Mouse (Mus musculus) left cerebral cortex, adult 11 months (tissue): ENCODE data around the gene Riox2.
A peak's percentile ranks its signal among the peaks of the same experiment; 100 is the strongest.
"Not testable (repeated sequence)": the region's sequence is repeated elsewhere in the genome, so short reads cannot be mapped to it uniquely, and the experiment has no call there.

Experiments
- DNase-seq: peaks from one replicate; pipeline ENCODE4 v3.0.0; 2022; ENCODE audit warnings: low spot score

Riox2 gene

DNA sequence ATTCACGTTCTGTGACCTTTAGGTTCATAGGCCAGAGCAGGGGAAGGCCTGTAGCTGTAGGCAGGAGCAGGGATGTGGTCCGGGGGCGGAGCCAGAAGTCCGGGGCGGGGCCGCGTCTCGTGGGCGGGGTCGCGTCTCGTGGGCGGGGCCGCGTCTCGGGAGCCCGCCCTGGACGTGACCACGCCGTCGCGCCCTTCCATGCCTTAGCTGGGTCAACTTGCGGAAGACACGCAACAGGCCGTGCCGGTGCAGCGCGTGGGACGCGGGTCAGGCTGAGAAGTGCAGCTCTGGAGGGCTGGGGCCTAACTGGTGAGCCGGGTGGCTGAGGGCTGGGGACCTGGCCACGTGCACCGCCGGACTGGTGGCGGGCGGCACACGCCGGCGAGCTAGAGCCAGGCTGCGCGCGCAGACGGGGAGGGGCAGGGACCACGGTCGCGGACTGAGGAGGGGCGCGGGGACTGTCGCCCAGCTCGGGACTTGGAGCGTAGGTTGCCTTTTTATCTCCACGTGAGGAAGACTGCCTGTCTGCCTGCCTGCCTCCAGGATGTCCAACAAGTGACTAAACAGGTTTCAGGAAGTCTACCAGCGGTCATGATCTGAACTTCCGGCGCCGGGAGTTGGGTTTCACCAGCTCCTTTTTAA is at the start of gene Riox2:
Gene Riox2, plus strand, starts transcription at position 139 of the 642 bp plus-strand sequence.
- DNase-seq: peak; percentile 50

DNA sequence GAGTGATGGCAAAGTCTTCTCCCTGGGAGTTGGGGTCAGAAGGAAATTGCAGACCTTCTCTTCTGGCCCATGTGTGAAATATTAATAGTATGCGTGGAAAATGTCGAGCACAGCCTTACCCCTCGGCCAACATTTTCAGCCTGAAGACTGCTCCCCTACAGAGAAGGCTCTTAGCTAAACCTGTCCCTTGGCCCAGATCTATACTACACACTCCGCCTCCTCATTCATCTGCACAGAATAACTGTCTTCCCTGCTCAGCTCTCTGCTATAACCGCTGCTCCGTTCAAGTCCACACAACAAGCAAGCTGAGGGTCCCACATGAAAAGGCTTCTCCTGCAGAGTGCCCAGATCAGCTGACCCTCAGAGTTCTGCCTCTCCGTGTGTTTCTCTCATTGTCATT is 43.6 kb upstream of the Riox2 start:
- no peak for DNase-seq

DNA sequence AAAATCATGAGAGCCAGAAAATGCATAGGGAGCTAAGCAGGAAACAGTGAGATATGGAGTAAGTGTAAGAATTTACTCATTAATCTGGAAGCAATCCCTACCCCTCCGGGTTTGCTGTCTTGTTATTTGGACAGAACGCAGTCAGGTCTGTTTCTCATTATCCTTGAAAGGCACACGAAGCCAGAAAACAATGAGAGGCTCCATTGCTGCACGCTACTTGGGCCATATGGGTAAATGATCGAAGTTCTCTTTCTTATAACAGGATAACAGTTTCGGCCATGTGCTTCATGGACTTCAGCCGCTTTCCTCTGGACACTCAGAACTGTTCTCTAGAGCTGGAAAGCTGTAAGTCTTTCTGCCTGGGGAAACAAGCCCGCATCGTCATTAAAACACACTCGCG is 38.4 kb upstream of the Riox2 start:
- DNase-seq: no peak

DNA sequence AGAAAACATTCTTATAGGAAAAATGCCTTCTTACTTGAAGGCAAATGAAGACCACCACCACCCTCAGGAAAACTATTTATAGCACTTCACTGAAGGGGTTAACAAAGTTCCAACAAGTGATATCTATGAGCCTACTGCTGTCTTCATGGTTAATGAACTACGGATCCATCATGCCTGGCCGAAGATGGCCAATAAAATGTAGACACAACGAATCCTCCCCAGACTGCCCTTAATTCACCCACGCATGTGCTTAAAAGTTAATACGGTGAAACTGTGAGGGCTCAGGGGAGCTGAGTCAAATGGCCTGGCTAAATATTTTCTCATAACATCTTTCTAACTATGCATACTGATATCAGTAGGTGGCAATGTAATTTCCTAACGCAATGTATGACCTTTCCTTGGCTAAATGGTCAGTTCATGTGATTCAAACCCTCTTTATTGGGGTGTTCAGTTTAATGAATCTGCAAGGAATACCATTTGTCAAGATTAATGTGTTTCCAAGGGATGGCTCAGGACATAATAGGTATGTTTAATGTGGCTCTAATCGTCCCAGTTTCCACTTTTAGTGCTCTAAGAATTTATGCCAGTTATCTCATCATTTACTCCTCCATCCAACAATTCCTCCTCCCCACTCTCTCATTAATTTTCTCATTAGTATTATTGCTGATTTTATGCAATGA is 26.6 kb upstream of the Riox2 start:
- DNase-seq: no peak

DNA sequence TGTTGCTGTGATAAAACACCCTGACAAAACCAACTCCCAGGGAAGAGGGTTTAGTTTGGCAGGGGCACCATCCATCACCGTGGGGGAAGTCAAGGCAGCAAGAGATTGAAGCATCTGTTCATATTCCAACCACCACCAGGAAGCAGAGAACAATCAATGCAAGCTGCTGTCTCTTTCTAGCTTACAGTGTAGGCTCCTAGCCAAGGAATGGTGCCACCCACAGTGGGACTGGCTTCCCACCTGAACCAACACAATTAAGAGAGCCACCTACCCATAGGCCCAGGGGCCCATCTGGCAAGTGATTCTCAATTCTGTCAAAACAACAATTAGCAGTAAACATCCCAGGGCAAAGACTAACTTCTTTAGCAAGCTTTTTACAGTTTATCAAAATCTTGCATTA is 23.4 kb upstream of the Riox2 start:
- no peak for DNase-seq

DNA sequence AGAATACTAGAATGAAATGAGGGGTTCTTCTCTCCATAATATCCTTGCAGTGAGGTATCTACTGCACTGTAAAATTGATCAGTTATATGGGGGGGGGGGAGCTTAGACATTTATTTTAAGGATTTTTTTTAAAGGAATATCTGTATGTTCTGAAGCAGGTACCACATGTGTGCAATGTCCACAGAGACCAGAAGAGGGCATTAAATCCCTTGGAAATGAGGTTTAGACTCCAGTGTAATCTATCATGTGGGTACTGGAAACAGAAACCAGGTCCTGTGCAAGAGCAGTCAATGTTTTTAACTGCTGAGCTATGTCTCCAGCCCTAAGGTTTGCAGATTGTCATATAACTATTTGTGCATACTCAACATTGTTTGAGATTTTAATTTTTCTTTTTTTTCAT is 22.5 kb upstream of the Riox2 start:
- no peak for DNase-seq

DNA sequence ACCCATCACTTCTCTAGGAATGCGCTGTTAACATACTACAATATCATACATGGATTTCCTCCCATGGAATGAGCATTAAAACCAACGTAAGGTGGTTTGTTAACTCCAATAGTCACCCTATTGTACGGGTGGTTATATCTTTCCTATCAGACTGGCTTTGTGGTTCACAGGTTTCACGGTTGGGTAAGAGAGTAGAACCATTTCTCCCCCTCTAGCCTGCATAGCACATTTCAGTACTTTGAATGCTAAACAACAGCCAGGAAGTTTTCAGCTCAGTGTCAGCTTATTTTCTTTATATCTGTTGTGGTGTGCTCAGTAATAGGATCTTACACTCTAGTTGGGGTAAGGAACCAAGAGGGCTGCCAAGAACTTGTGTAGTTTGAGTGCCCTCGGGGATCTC is 19.8 kb upstream of the Riox2 start:
- DNase-seq: no peak

DNA sequence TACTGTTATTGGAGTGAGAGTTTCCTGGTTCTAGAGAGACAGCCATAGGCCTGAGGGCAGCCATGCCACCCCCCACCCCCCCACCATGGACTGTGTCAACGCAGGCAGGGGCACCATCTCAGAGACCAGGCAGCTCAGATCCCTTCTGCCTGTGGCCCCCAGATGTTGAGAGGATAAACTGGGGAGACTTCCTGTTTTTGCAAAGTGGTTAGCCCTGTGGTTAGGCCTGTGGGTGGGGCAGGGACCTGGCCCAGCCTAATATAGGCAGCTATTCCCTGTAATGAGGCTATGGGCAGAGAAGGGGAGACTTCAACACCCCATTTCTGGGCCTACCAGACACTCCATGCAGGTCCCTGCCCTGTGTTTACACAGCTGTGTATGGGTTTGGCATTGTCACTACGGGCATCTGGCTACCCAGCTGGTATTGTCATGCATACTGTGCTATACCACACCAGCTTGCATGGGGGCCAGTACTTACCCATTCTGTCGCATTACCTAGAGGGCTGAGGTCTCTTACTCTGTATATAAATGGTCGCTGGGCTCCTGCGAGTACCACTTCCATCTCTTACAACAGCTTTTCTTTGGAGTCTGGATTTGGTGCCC is 12.2 kb upstream of the Riox2 start:
- not testable (repeated sequence) for DNase-seq

DNA sequence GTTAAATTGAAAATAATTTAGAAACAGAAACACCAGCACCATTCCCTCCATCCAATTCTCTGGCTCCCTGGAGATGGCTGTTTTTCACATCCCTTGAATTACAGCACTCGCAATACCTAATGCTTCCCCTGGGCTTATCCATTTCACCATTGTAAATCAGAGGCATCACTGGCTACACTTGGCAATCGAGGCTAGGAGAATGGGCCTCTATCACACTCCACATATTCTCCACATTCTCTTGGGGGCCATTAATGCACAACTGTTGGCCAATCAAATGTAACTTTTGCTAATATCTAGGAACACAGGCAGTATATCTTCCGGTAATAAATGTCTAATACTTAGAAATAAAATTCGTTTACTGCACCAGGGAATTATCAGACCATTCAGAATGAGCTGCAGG is 8.0 kb upstream of the Riox2 start:
- no peak for DNase-seq

DNA sequence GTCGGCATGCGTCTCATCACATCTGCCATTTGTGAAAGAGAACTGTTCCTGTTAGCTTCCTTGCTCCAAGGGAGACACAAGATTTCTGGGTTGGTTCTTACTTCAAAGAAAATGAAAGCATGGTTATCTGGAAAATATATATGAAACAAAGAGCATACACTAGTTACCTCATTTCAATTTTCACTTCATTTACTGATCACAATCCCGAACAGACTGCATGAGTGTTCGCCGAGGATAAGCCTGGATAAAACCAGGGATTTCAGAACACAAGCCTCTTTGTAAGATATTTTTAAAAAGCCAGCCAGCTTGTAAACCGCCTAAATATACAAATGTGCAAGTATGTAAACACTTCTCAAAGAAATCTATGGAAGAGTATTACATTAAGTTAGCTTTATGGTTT is 7.6 kb upstream of the Riox2 start:
- no peak for DNase-seq

DNA sequence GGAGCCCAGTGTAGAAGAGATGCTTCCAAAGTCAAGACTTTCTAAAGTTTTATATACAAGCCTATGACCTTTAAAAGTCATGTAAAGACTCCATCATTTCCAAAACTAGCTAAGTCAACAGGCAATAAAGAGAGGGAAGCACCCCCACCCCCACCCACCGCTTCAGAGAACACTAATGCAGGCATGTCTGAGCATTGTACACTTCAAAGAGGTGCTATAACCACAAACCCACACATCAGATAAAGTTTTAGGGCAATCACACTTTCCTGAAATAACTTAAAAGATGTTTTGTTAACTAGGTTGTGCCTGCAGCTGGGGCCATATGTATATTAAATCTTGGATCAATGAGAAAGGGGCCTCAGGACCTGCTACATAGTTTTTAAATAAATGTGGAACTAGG is 1.7 kb upstream of the Riox2 start:
- no peak for DNase-seq

DNA sequence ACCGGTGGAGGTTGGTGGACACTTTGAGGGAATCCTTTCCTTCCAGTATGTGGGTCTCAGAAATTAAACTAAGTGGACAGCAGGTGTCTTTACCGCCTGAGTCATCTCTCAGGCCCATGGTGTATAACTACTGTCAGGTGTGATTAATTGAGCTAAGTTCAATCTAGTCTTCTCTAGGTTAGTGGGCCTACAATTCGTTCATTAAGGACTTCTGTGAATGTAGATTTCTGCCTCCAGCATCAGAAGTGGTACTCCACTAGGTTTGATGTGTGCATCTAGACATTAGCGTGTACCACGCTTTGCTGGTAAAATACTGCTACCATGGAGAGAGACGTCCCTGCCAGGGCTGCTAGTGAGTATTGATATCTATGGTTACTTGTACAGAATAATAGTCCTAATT is 971 bp downstream of the Riox2 start:
- DNase-seq: no peak

DNA sequence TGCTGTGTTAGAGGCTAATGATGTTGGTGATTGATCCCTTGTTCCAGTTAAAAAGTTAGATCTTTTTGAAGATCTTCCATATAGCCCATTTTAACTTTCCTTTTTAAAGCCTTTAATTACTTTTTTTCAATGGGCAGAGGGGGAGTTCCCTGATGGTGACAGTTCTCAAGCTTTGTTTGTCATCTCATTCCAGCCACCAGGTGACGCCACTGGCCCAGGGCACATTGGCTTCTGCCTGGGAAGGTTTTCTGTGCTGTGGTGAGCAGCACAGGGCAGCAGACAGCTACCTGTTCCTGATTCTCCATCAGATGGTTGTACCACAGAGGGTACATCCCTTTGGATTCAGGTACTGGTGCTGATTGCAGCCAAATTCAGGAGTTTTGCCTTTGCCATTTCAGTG is 3.2 kb downstream of the Riox2 start:
- DNase-seq: no peak

DNA sequence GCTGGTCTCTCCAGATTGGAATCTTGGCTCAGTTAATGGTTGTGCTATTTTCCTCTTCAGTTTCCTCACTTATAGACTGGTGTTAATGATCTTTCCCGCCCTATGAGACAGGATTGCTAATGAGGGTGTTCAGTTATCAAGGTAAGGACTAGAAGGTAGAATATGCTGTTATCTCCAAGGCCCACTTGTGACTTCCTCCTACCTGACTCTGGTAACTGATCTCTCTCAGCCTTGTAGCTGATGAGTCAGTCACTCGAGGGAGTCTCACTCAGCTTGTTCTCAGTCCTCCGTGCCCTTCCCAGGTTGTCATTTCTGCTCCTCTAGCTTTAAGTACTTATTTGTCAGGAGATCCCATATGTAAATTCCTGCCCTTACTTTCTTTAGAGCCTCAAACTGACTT is 6.4 kb downstream of the Riox2 start:
- DNase-seq: no peak

DNA sequence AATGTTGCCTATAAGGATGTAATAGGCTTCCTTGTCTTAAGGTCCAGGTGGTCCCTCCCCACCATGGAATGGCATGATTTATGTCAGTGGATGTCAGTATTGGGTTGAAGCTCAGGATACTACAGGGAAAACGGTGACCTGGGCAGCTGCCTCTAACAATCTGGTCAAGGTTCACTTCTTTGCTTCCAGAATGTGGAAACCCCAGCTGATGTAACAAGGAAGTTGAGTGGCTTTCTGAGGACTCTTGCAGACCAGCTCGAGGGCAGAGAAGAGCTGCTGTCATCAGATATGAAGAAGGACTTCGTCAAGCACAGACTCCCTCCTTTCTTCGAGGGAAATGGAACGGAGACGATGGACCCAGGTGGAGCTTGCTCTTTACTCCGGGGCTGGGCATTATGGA is 15.7 kb downstream of the Riox2 start:
- no peak for DNase-seq

DNA sequence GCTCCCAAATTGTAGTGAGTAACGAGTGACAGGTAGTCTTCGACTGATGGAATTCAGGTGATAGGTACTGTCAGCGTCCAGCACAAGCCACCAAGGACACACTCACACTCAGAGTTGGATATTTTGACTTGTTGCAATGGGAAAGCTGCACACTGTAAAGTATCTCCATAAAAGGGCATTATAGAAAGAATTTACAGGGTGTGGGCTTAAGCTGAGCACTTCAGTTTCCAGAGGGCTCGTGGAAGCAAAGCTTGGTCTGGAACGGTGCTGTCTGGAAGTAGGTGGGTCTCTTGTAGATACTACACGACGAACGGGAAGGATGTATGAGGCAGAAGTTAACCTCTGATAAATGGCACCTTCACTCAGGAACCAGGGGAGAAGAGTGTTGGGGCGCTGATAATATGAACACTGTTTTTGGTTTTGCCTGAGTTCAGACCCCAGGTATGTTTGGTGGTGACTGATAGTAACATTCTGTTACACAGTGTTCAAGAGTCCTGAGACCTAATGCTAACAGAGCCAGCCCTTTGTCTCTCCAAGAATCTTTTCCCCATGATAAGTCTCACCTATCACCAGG is 16.5 kb downstream of the Riox2 start:
- no peak for DNase-seq

DNA sequence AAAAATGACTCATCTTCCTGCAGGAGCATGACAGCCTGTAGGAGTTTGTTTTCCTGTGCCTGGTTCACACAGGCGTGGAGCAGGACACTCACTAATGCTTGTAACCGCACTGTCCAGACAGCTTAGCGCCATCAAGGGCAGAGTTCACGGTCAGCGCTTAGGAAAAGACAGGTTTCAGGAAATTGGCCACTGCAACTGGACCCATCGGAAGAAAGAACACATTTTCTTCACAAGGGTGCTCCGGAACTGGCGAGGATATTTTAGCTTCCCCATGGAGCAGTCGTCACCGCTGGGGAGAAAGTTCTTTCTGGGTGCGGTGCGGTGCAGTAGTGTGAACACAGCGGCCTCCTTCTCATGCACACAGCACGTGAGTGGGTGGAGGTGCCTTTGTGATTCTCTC is 21.6 kb downstream of the Riox2 start:
- DNase-seq: no peak

DNA sequence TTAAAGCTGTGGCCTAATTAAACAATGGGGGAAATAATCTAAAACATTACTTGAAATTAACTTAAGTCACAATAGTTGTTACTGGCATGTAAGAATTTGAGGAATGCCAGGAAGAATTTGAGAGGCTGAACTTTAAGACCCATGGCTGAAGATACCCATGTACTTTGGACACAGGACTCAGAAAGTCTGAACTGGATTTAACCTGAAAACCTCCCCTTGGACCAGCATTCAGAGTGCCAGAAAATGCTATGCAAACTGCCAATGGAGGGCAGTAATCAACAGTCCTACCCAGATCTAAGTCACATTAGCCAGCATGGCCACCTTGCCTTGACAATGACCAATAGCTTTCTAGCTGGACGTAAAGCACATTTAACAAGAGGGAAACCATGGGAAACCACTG is 26.4 kb downstream of the Riox2 start:
- DNase-seq: no peak

DNA sequence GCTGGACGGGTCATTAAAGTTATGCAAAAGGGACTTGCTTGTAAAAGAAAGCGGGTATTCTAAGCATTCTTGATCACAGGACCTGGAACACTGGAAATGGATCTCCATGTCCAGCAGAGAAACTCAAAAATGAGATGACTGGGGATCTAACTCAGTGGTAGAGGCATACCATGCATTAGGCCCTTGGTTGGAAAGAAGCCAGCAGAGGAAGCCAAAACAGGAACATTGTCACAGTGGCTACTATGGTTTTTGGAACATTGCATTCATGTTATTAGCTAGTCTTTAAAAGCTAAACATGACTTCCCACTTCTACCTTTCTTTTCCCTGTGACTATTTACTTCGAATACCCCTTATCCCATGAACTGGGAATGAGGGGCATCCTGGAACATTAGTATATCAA is 27.6 kb downstream of the Riox2 start:
- no peak for DNase-seq

DNA sequence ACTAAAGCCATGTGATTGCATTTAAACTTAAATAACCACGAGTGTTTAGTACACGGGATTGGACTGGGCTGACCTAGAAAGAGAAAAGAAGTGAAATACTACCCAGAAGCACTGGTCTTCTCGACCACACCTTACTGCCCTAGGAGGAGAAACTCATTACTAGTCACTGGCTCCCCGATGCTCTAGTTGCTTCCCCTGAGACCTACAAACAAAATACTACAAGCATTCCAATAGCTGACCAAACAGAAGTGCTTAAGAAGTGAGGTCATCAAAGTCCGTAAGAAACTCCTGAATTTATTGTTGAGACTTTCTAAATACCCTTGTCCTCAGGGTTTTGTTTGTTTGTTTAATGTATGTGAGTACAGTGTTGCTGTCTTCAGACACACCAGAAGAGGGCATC is 38.3 kb downstream of the Riox2 start:
- DNase-seq: no peak

DNA sequence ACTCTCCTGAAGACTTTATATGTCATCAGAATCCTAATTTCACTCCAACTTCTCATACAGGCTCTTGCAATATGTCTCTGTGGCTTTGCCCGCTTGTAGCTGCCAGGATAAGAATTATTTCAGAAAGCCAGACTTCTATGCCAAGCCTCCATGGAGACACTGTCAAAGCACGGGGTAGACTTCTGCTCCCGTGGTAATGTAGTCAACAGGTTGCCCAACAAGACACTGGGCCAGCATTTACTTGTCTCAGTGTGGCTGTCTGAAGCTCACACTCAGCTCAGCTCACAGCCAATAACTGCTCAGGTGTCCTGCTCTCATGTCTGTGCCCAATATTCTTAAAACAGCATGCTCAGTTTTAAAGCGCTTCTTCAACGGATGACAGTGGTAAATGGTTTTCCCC is 43.6 kb downstream of the Riox2 start:
- no peak for DNase-seq

DNA sequence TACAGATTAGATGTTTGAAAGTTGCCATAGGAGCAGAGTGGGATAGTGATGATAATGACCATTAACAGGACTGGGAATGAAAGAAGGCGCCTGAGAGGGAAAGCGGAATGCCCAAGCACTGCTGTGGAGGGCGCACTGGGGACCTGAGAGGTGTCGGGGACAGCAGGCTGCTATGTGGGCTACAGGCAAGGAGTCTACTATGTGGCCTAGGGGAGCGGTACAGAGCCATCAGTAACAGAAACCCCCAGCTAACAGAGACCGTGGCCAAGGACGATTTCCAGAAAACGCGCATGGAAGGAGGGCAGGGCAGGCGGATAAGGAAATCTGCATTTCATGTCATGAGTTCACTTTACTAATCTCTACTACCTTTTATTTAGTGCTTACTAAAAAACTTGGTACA is 45.4 kb downstream of the Riox2 start:
- DNase-seq: no peak

DNA sequence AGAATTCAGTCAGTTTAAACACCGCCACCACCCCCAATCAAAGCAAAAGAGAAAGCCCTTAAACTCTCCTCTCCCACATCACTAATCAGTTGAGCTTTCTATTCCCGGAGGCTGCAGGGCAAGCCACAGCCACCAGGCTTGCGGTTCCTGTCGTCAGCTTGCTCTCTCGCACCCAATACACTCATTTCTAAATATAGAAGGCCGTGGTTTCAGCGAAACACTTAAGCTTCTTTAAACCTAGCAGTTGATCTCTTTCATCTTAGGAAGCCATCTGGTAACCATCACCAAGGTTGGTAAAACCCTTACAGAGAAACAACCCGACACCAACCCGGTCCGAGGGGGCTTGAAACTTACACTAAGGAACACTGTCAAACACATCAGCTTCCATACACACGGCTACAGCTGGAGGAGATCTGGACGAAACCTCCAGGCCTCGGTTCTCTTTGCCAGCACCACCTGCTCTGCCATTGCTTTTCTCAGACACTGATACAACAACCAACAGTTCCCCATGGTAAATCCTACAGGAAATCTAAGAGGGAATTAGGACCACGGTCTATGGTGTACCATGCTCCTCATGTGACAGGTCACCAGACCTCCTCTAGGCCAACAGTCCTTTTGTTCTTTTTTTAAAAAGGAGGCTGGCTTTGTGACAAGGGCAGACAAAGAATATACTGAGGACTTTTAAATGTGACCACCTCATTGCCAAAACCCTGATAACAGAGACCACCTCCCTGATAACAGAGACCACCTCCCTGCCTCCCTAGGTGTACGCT is 46.1 kb downstream of the Riox2 start:
- no peak for DNase-seq
